In genomic region chr3:52784476-52784875, GRCm38 (mm10) we compare ENCODE assay signal across 16 mouse cellular contexts.
DNase-seq lines count a peak whose midpoint lies in the region; ATAC-seq lines count a peak whose summit lies in the region.
"Had no signal": no experiment of that assay in that cellular context is flagged by ENCODE, and none has a peak within 500 bp of the region (broad histone marks: within the 10 kb centered on the region; RNA-seq: fewer than 3 reads in every experiment).

No protein-coding gene starts in this region.

- H3K9me3 ChIP-seq in midbrain, embryonic 15.5 days = no peaks in the 10 kb centered on the region
- no peaks in the 10 kb centered on the region for H3K9me3 ChIP-seq in liver, embryonic 11.5 days (ENCODE audit: control insufficient read depth, low read length)
- H3K9me3 ChIP-seq: heart, embryonic 13.5 days had no signal

- no peak overlapping the region for H3K4me2 ChIP-seq in midbrain, embryonic 15.5 days
- H3K4me2 ChIP-seq in liver, embryonic 11.5 days = no peak overlapping the region
- H3K4me2 ChIP-seq: heart, embryonic 13.5 days had no signal

- H3K9ac ChIP-seq in midbrain, embryonic 15.5 days = no peak overlapping the region
- H3K9ac ChIP-seq in liver, embryonic 11.5 days (ENCODE audit: low read depth, low read length) = no peak overlapping the region
- H3K9ac ChIP-seq: heart, embryonic 13.5 days; liver, embryonic 14.5 days had no signal

- peak; percentile 18 for DNase-seq in heart, adult 11 months
- no peak for DNase-seq in heart, adult 9 months (ENCODE audit: low spot score in 2 of 2)
- peak; percentile 54 for DNase-seq in CD4-positive, CD25-positive, alpha-beta regulatory T cell, adult 2 months (ENCODE audit: low read depth, low spot score)
- DNase-seq in fat pad, adult 2 months (ENCODE audit: extremely low read depth, low read depth, low spot score) = peak; percentile 59
- no peak for DNase-seq in liver, embryonic 11.5 days (ENCODE audit: low spot score)
- no peak for DNase-seq in kidney, postnatal 25 days
- DNase-seq in cerebellum, adult 9-10 months = no peak
- DNase-seq: cerebellum, adult 9-11 months; embryo, embryonic 11 days; gastrocnemius, postnatal 25 days; right cerebral cortex, postnatal 4 days; thymus, adult 2 months had no signal

- H3K27ac ChIP-seq in midbrain, embryonic 15.5 days = no peak overlapping the region
- H3K27ac ChIP-seq in liver, embryonic 11.5 days (ENCODE audit: low read depth, low read length) = no peak overlapping the region
- H3K27ac ChIP-seq: heart, embryonic 13.5 days; kidney, postnatal 0 days; liver, embryonic 14.5 days had no signal

- WGBS in midbrain, embryonic 15.5 days = 43% methylated on average over 7 of the region's 7 CpGs
- 70% methylated on average over 7 of the region's 7 CpGs for WGBS in liver, embryonic 11.5 days

- no peaks in the 10 kb centered on the region for H3K4me1 ChIP-seq in midbrain, embryonic 15.5 days
- no peaks in the 10 kb centered on the region for H3K4me1 ChIP-seq in liver, embryonic 11.5 days (replicated peaks; ENCODE audit: control insufficient read depth, insufficient read depth, low read length)
- H3K4me1 ChIP-seq: heart, embryonic 13.5 days had no signal

- H3K36me3 ChIP-seq in midbrain, embryonic 15.5 days (replicated peaks) = no peaks in the 10 kb centered on the region
- H3K36me3 ChIP-seq in liver, embryonic 11.5 days (ENCODE audit: control insufficient read depth, insufficient read depth, low read length) = no peaks in the 10 kb centered on the region
- H3K36me3 ChIP-seq: heart, embryonic 13.5 days had no signal

- no peak overlapping the region for H3K4me3 ChIP-seq in midbrain, embryonic 15.5 days
- H3K4me3 ChIP-seq in liver, embryonic 11.5 days (ENCODE audit: low read depth, low read length) = no peak overlapping the region
- H3K4me3 ChIP-seq: heart, embryonic 13.5 days had no signal

- peak; percentile 73; the same call in 1 of the 2 replicates for ATAC-seq in midbrain, embryonic 15.5 days (replicated peaks)
- ATAC-seq in liver, embryonic 11.5 days (replicated peaks; ENCODE audit: low FRiP score) = no peak

- H3K27me3 ChIP-seq in midbrain, embryonic 15.5 days (replicated peaks) = no peaks in the 10 kb centered on the region
- H3K27me3 ChIP-seq in liver, embryonic 11.5 days (replicated peaks; ENCODE audit: control insufficient read depth, insufficient read depth, low read length) = no peaks in the 10 kb centered on the region
- H3K27me3 ChIP-seq: heart, embryonic 13.5 days had no signal

Comparison
In these comparisons a context has a peak if more than half of its experiments do, and no peak if none do; other contexts are left out.
1. DNase-seq: peak in heart, adult 11 months (single experiment), CD4-positive, CD25-positive, alpha-beta regulatory T cell, adult 2 months (single experiment) and fat pad, adult 2 months (single experiment); none in heart, adult 9 months (0 of 2), liver, embryonic 11.5 days (single experiment), kidney, postnatal 25 days (0 of 2) and cerebellum, adult 9-10 months (single experiment).